Mouse (Mus musculus) CH12F3 (cell line): ENCODE results near the gene Kcnt2.

Experiments
- in situ Hi-C: fragments of 300-500 bp; cut with MboI; formaldehyde crosslinking; loops from 2 replicates; pipeline ENCODE4 v1.14.3; 2020; ENCODE audit warnings: low sequenced_read_pairs

The Kcnt2 gene

GRCm38 (mm10) chr1:140373532-140373931, 127.6 kb downstream of the Kcnt2 start:
- in situ Hi-C loops = no loop called here

- in situ Hi-C loops = no loop called here
These were observed 132.8 kb downstream of the Kcnt2 start for GRCm38 (mm10) chr1:140378791-140379190.

GRCm38 (mm10) chr1:140379526-140379925, 133.6 kb downstream of the Kcnt2 start:
- in situ Hi-C loops = no loop called here

GRCm38 (mm10) chr1:140381093-140381492, 135.1 kb downstream of the Kcnt2 start:
- in situ Hi-C loops = no loop called here

- in situ Hi-C loops = no loop called here
These were observed 144.3 kb downstream of the Kcnt2 start for GRCm38 (mm10) chr1:140390301-140390700.

- in situ Hi-C loops = no loop called here
These were observed 151.8 kb downstream of the Kcnt2 start for GRCm38 (mm10) chr1:140397756-140398155.

GRCm38 (mm10) chr1:140406631-140407288, 160.8 kb downstream of the Kcnt2 start:
- in situ Hi-C loops = no loop called here

- in situ Hi-C loops = no loop called here
These were observed 169.8 kb downstream of the Kcnt2 start for GRCm38 (mm10) chr1:140415761-140416160.

GRCm38 (mm10) chr1:140422954-140423353, 177.0 kb downstream of the Kcnt2 start:
- in situ Hi-C loops = no loop called here

GRCm38 (mm10) chr1:140429284-140429850, 183.4 kb downstream of the Kcnt2 start:
- in situ Hi-C loops = no loop called here

- in situ Hi-C loops = no loop called here
These were observed 186.1 kb downstream of the Kcnt2 start for GRCm38 (mm10) chr1:140432039-140432438.

- in situ Hi-C loops = no loop called here
These were observed 188.8 kb downstream of the Kcnt2 start for GRCm38 (mm10) chr1:140434791-140435190.

- in situ Hi-C loops = no loop called here
These were observed 192.2 kb downstream of the Kcnt2 start for GRCm38 (mm10) chr1:140438176-140438575.

GRCm38 (mm10) chr1:140443904-140444303, 197.9 kb downstream of the Kcnt2 start:
- in situ Hi-C loops = no loop called here

- in situ Hi-C loops = no loop called here
These were observed 198.4 kb downstream of the Kcnt2 start for GRCm38 (mm10) chr1:140444394-140444793.

- in situ Hi-C loops = no loop called here
These were observed 205.5 kb downstream of the Kcnt2 start for GRCm38 (mm10) chr1:140451461-140451860.

GRCm38 (mm10) chr1:140451924-140452323, 206.0 kb downstream of the Kcnt2 start:
- in situ Hi-C loops = no loop called here

GRCm38 (mm10) chr1:140455903-140456302, 209.9 kb downstream of the Kcnt2 start:
- in situ Hi-C loops = no loop called here

- in situ Hi-C loops = no loop called here
These were observed 210.9 kb downstream of the Kcnt2 start for GRCm38 (mm10) chr1:140456873-140457272.

GRCm38 (mm10) chr1:140468315-140468714, 222.4 kb downstream of the Kcnt2 start:
- in situ Hi-C loops = no loop called here

- in situ Hi-C loops = no loop called here
These were observed 223.6 kb downstream of the Kcnt2 start for GRCm38 (mm10) chr1:140469586-140469985.

- in situ Hi-C loops = no loop called here
These were observed 231.0 kb downstream of the Kcnt2 start for GRCm38 (mm10) chr1:140476921-140477320.

GRCm38 (mm10) chr1:140484016-140484415, 238.1 kb downstream of the Kcnt2 start:
- in situ Hi-C loops = no loop called here
